Mouse (Mus musculus) adrenal gland, adult 2 months (tissue): ENCODE measurements at regions not wholly inside any gene's neighbourhood (a gene's known extent, or its start where the extent isn't known, plus 50 kb on each side); places are given as distances from the start of the nearest gene placed in this dataset.
"Not testable (repeated sequence)": the region's sequence is repeated elsewhere in the genome, so short reads cannot be mapped to it uniquely, and the experiment has no call there.

Source experiments
- DNase-seq: peaks from one replicate; pipeline ENCODE4 v3.0.0; 2021

DNA sequence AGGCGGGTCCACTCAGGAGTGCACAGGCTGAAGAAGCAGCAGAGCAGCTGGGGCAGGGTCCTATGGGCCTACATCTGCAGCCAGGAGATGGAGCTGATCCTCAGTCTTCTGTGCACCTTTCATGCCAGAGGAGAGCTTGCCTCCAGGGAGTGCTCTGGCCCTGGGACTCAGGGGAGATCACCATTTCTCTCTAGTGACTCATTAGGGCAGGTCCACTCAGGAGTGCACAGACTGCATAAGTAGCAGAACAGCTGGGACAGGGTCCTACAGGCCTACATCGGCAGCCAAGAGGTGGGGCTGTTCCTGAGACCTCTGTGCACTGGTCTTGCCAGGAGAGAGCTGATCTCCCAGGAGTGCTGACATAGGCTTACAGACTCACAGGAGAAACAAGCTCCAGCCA lies 159.4 kb upstream of the Gm21897 start:
- no peak for DNase-seq

DNA sequence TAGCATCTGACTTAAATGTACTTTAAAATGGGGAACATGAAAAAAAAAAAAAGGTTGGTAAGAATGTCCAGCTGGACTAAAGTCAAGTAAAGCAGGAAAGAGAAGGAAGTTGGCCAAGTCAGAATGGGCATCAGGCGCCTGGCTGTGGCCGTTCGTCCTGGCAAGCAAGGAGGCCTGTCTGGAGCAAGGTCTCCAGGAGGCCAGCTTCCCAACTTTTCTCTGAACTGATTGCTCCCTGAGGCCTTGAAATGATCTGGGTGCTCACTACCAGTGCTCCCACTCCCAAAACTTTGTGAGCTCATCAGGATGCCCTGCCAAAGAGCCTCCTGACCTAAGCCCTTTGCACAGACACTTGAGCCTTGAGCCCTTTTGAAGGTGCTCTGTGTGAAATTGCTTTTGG lies 141.7 kb upstream of the Gm21897 start:
- DNase-seq: peak; percentile 14

DNA sequence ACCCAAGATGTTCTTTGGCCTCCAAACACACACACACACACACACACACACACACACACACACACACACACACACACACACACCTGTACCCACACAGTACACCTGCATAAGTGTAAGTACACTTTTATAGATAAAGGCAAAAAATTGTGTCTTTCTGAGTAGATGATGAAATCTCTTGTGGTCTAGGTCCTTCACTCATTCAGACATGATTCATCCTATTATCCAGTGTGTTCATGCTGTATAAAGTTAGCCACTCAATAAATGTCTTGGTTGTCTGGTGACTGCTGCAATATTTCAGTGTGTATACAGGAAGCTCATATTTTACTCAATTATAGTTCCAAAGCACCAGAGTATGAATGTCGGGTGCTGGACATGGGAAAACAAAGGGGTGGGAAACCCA lies 131.5 kb upstream of the Gm21897 start:
- DNase-seq: no peak

DNA sequence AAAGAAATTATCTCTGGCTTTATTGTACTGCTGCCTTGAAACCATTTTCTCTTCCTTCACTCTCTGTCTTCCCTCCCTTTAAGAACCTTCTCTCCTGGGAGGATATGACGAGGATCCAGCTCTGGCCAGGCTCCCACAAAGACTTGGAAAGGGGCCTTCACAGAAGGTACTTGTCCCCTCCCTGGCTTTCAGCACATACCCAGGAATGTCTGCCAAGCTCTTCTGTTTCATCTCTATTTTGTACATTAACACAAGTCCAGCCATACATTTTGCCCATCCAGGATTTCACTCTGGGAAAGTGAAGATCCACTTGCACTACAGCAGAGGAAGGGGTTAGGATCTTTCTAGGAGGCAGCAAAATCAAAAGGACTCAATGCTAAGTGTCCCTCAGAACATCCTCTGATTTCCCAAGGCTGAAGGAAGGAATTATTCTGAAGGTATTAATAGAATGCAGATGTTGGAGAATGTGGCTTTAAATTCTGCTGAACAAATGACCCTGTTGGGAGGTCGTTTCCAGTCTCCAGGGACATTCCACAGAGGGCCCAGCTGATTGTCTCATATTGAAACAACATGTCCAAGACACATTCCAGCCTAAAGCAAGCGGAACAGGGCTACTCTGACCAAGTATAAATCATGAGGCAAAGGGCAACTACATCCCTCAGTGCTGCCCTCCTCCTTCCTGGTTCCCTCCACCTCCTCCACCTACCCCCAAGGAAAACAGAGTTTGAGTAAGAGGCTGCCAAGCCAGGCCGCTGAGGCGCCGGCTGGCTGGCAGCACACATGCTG lies 122.1 kb upstream of the Gm21897 start:
- DNase-seq: peak; percentile 44

DNA sequence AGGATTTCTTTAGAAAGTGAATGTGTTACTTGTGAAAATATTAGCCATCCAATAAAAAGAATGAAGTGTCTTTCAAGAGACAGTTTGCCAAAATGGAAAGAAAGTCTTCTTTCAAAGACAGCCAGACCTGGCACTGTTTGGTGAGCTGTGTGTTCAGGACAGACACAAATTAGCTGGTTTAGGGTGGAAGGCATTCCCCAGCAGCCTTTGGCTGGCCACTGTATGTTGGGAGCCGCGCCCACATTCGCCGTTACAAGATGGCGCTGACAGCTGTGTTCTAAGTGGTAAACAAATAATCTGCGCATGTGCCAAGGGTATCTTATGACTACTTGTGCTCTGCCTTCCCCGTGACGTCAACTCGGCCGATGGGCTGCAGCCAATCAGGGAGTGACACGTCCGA lies 121.3 kb upstream of the Gm21897 start:
- not testable (repeated sequence) for DNase-seq

DNA sequence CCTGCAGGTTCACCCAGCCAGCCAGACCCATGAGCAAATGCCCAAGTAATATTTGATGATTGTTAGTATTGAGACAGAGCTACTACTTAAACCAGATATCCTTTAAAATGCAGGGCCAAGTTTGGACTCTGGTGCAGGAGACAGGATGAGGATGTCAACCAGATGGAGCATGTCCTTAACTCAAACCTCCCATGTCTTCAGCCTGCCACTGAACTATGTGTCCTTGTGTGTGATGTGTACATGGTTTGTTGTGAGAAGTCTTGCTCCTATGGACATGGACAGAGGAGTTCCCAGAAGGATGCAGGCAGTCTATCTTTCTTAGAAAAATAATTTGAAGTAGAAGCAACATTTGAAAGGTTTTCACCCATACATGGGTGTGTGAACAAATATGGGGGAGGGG lies 120.4 kb upstream of the Gm21897 start:
- no peak for DNase-seq

DNA sequence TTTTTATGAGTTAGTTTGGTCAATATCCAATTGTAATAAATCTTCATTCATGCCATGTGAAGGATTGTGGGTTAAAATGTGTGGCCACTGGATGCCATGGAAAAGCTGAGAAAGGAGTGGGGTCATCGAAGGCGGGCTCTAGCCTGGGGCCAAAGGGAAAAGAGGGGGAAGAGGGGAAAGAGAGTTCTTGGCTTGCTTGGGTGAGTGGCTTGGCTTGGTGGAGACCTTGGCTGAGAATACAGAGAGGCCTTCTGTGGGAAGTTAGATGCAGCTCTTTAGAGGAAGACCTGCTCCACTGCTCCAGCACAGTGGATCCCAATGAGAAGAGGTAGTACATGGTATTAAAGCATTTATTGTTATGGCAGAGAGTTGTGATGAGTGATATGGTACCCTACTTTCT lies 101.3 kb upstream of the Gm21897 start:
- no peak for DNase-seq

DNA sequence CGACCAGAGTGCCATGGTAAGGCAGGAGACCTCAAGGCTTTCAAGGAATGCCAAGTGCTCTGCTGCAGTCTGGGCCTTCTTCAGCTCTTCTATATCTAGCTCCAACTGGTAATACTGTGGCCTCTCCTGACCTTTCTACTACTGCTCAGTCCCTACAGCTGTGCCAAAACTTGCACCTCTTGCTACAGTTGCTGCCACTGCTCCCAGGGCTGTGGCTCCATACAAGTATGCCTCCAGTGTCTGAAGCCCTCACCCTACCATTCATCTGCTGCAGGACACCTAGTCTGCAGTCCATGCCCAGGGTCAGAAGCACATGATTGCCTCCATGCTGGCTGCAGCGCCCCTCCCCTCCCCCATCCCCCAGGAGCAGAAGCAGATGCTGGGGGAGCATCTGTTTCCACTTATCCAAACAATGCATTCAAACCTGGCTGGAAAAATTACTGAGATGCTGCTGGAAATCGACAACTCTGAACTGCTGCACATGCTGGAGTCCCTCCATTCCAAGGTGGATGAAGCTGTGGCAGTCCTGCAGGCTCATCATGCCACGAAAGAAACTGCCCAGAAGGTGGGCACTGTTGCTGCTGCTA lies 96.2 kb upstream of the Gm21897 start:
- no peak for DNase-seq

DNA sequence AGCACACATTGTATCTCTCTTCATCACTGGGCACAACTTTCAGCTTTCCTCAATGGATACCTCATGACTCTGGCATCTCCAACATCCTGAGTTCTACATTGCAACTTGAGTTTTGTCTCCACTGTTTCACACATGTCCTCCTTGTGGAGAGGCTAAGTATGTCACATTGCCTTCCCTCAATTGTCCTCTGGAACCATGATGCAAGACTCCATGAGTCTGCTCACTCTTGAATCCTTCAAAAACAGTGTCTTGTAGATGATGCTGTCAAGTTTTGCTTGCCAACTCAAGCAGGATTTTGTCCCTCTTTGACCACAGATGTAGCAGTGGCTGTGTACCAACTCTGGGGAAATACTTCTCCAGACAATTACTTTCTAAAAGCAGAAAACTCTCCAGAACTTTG lies 79.4 kb upstream of the Gm21897 start:
- DNase-seq: no peak

DNA sequence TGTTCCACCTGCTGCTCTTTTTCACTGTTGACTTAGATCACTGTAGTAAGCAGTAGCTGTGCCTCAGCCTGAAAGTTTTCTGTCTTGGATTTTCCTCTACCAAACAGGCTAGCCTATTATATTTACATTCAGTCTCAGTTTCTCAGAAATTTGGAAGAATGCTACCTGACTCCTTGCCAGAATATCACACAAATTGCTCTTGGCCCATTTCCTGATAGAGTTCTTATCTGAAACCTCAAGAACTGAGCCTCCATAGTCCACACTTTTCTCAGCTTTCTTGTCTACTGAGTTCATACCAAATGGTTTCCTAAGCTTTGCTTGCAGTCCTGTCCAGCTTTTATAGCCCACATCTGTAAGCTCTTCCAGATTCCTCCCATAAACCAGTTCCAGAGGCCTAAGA lies 78.8 kb upstream of the Gm21897 start:
- DNase-seq: no peak

DNA sequence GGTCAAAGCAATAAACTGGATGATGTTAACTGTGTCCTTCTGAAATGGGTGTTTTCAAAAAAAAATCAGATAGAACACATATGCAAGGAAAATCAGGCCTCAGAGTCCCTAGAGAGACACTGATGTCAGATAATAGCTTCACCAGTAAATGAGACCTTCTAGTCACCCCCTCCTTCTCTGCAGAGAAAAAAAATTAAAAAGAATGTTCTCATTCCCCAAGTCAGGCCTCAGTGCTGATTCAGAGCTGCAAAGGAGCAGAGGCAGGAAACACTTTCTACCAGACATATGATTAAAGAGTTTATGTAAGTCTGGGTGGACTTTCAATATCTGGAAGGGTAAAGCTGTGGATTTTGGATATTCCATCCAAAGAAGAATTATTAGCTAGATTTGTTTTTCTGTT lies 67.1 kb upstream of the Gm21897 start:
- no peak for DNase-seq

DNA sequence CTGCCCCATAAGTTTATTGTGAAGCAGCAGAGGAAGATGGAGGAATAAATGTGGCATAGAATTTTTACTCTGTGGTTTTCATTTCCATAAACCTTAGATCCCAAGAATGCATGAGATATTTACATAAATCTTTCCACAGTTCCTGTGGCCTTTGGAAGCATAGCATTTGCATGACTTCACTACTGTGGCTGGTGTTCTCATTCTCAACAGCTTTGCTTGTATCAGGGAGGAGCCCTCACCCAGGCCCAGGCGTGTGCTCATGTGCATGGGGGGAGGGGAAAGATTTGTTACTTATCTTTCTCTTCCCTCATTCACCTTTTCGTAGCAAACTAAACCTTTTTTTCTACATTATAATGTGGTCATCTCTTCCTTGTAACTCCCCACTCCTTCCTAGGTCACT lies 65.6 kb upstream of the Gm21897 start:
- DNase-seq: peak; percentile 30

DNA sequence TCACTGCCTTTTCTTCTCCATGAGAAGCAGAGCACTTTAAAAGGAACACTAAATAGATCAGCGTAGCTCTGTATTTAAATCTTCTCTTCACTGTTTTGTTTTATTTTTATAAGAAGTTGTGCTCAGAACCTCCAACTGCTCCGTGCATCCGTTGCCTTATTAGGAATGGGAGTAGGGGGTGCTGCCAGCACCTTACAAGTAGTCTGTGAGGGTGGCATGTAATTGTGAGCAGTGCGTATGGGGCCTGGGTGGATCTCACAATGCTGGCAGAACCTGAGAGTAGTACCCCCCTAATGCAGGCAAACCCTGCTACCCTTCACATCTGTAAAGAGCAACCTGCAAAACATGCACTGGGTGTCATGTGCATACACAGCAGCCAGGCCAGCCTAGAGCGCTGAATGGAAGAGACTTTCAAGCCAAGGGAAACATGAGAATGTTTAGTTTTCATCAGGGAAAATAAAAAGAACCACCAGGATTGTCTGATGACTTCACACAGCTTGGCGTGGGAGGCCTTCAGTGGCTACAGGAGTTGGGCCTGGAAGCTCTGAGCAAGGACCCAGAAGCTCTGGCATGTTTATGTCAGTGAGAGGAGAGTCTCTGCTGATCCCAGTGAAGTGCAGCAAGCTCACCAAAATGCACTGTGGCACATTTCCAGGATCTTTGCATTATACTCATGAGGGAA lies 64.5 kb upstream of the Gm21897 start:
- no peak for DNase-seq

DNA sequence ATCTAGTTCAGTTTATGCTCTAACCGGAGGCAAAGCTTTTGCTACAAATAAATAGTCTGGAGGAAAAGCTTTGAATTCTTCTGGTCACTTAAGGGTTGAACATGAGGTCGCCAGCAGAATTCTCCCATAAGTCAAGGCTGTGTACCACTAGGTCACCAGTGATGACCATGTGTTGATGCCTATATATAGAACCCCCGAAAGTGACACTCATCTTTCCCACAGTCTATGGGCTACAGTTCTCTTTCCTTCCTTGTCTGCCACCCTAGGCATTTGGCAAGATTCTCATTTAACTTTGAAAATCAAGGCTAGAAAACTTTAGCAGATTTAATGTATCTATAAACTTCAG lies 63.9 kb upstream of the Gm21897 start:
- no peak for DNase-seq

DNA sequence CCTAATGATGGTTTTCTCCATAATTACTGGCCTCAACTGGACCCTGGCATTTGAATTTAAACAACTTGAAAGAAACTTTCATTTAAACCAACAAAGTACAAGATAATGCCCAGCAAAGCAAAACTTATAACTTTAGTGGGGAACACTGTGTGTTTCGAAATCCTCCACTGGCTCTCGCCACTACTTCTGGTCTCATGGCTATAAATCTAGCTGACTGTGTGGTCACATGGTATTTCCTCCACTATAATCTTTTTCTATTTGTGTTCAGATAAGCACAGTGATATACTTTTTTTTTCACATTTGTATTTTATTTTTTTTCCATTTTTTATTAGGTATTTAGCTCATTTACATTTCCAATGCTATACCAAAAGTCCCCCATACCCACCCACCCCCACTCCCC lies 62.6 kb upstream of the Gm21897 start:
- peak; percentile 13 for DNase-seq

DNA sequence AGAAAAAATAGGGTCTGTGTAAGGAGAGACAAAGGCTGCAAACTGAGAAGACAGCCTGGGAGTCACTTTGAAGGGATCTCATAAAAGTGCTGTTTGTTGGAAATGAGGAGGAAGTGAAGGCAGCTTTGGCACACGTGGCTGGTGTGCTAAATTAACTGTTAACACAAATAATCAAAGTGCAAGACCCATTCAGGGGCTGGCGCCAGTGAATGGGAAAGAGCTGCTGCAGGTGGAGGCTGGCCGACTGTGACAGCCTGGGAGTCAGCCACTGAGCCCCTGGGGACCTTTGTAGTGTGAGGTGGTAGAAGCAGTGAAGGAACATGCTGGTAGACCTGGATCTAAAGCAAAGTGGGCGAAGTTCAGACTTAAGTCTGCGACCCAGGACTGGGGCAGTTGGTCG lies 57.8 kb upstream of the Gm21897 start:
- no peak for DNase-seq

DNA sequence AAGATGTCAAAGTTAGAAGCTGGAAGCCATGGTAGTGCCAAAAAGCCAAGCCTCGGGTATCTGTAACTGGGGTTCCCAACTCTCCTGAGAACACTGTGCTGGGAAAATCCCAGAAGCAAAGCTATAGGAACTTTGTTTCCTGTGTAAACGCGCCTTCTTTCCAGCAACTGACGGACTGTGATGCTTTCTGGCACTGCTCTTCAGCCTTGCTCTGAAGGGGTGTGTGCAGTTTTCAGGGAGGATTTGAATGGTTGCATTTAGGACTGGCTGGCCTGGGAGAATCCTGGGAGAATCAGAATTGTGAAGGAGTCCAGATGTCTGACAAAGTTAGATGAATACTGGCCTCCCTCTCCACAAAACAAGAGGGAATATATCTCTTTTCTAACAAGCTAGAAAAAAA lies 57.2 kb upstream of the Gm21897 start:
- no peak for DNase-seq
